Mouse (Mus musculus): Measurements from ENCODE around the gene Olfr282. TPM values are rescaled to one million over a fixed set of nuclear protein-coding genes. Genes with fewer than 3 reads are reported as not detected.
"Not testable (repeated sequence)": the region's sequence is repeated elsewhere in the genome, so short reads cannot be mapped to it uniquely, and the experiment has no call there.

Gene Olfr282
- polyA plus RNA-seq (2012; rRNA removed) = not detected in 2 replicates

- not testable (repeated sequence) for H3K27me3 ChIP-seq (replicated peaks; ENCODE audit: control insufficient read depth, insufficient read depth, low read length); H3K36me3 ChIP-seq (ENCODE audit: control insufficient read depth, insufficient read depth, low read length); H3K27ac ChIP-seq (ENCODE audit: insufficient read depth, low read depth, low read length); DNase-seq; H3K4me3 ChIP-seq (ENCODE audit: insufficient read depth, low read depth, low read length); H3K4me1 ChIP-seq (ENCODE audit: control insufficient read depth, insufficient read depth, low read length)
- 67% methylated on average over 5 of the region's 5 CpGs for WGBS
Measured at GRCm38 (mm10) chr15:98430925-98431324, at the start of gene Olfr282. Olfr282 (plus strand) TSS chr15:98431225.

GRCm38 (mm10) chr15:98387621-98388020 is 43.4 kb upstream of the Olfr282 start:
- TF ChIP-seq CTCF (conservative IDR thresholded peaks at IDR 0.05; ENCODE audit: insufficient read depth, insufficient read length, low read depth, low read length) = no peak
- TF ChIP-seq POLR2A (IDR thresholded peaks at IDR 0.05; ENCODE audit: low read depth, low read length) = no peak
- DNase-seq = no peak
- H3K27me3 ChIP-seq (replicated peaks; ENCODE audit: control insufficient read depth, insufficient read depth, low read length) = no peaks in the 10 kb centered on the region
- H3K36me3 ChIP-seq (ENCODE audit: control insufficient read depth, insufficient read depth, low read length) = no peaks in the 10 kb centered on the region
- 84% methylated on average over 2 of the region's 2 CpGs for WGBS
- no peak overlapping the region for H3K4me3 ChIP-seq (ENCODE audit: insufficient read depth, low read depth, low read length)
- H3K27ac ChIP-seq (ENCODE audit: insufficient read depth, low read depth, low read length) = no peak overlapping the region
- H3K4me1 ChIP-seq (ENCODE audit: control insufficient read depth, insufficient read depth, low read length) = no peaks in the 10 kb centered on the region

GRCm38 (mm10) chr15:98389796-98390195 is 41.2 kb upstream of the Olfr282 start:
- Histone ChIP-seq H3K4me3 (ENCODE audit: insufficient read depth, low read depth, low read length) (no peak overlapping the region), H3K4me1 (ENCODE audit: control insufficient read depth, insufficient read depth, low read length) (no peaks in the 10 kb centered on the region), H3K36me3 (ENCODE audit: control insufficient read depth, insufficient read depth, low read length) (no peaks in the 10 kb centered on the region), H3K27me3 (replicated peaks; ENCODE audit: control insufficient read depth, insufficient read depth, low read length) (no peaks in the 10 kb centered on the region), H3K27ac (ENCODE audit: insufficient read depth, low read depth, low read length) (no peak overlapping the region)
- 25% methylated on average over 7 of the region's 7 CpGs for WGBS
- peak; percentile 69 for DNase-seq
- TF ChIP-seq CTCF (conservative IDR thresholded peaks at IDR 0.05; ENCODE audit: insufficient read depth, insufficient read length, low read depth, low read length) = peak; percentile 80
- no peak for TF ChIP-seq POLR2A (IDR thresholded peaks at IDR 0.05; ENCODE audit: low read depth, low read length)

- H3K36me3 ChIP-seq (ENCODE audit: control insufficient read depth, insufficient read depth, low read length) = no peaks in the 10 kb centered on the region
- 65% methylated on average over 10 of the region's 10 CpGs for WGBS
- no peak overlapping the region for H3K4me3 ChIP-seq (ENCODE audit: insufficient read depth, low read depth, low read length)
- no peak for DNase-seq
- H3K27me3 ChIP-seq (replicated peaks; ENCODE audit: control insufficient read depth, insufficient read depth, low read length) = no peaks in the 10 kb centered on the region
- no peak for TF ChIP-seq POLR2A (IDR thresholded peaks at IDR 0.05; ENCODE audit: low read depth, low read length)
- TF ChIP-seq CTCF (conservative IDR thresholded peaks at IDR 0.05; ENCODE audit: insufficient read depth, insufficient read length, low read depth, low read length) = no peak
- H3K4me1 ChIP-seq (ENCODE audit: control insufficient read depth, insufficient read depth, low read length) = no peaks in the 10 kb centered on the region
- no peak overlapping the region for H3K27ac ChIP-seq (ENCODE audit: insufficient read depth, low read depth, low read length)
Measured at GRCm38 (mm10) chr15:98391081-98391902, 39.7 kb upstream of the Olfr282 start.

GRCm38 (mm10) chr15:98391903-98392187 is 39.2 kb upstream of the Olfr282 start:
- no peaks in the 10 kb centered on the region for H3K36me3 ChIP-seq (ENCODE audit: control insufficient read depth, insufficient read depth, low read length)
- no peaks in the 10 kb centered on the region for H3K27me3 ChIP-seq (replicated peaks; ENCODE audit: control insufficient read depth, insufficient read depth, low read length)
- H3K27ac ChIP-seq (ENCODE audit: insufficient read depth, low read depth, low read length) = no peak overlapping the region
- no peaks in the 10 kb centered on the region for H3K4me1 ChIP-seq (ENCODE audit: control insufficient read depth, insufficient read depth, low read length)
- no peak for DNase-seq
- no peak overlapping the region for H3K4me3 ChIP-seq (ENCODE audit: insufficient read depth, low read depth, low read length)
- 24% methylated on average over 2 of the region's 2 CpGs for WGBS
- TF ChIP-seq CTCF (conservative IDR thresholded peaks at IDR 0.05; ENCODE audit: insufficient read depth, insufficient read length, low read depth, low read length) (no peak), POLR2A (IDR thresholded peaks at IDR 0.05; ENCODE audit: low read depth, low read length) (no peak)

- Histone ChIP-seq H3K4me3 (ENCODE audit: insufficient read depth, low read depth, low read length) (no peak overlapping the region), H3K36me3 (ENCODE audit: control insufficient read depth, insufficient read depth, low read length) (no peaks in the 10 kb centered on the region), H3K4me1 (ENCODE audit: control insufficient read depth, insufficient read depth, low read length) (no peaks in the 10 kb centered on the region; the same call in 1 of the 2 replicates), H3K27ac (ENCODE audit: insufficient read depth, low read depth, low read length) (no peak overlapping the region), H3K27me3 (replicated peaks; ENCODE audit: control insufficient read depth, insufficient read depth, low read length) (no peaks in the 10 kb centered on the region)
- 39% methylated on average over 1 of the region's 1 CpGs for WGBS
- DNase-seq = peak; percentile 50
- TF ChIP-seq CTCF (conservative IDR thresholded peaks at IDR 0.05; ENCODE audit: insufficient read depth, insufficient read length, low read depth, low read length) = no peak
- no peak for TF ChIP-seq POLR2A (IDR thresholded peaks at IDR 0.05; ENCODE audit: low read depth, low read length)
Measured at GRCm38 (mm10) chr15:98397136-98397535, 33.9 kb upstream of the Olfr282 start.

GRCm38 (mm10) chr15:98402356-98402755 is 28.7 kb upstream of the Olfr282 start:
- no peaks in the 10 kb centered on the region for H3K27me3 ChIP-seq (replicated peaks; ENCODE audit: control insufficient read depth, insufficient read depth, low read length)
- WGBS = 46% methylated on average over 10 of the region's 10 CpGs
- H3K27ac ChIP-seq (ENCODE audit: insufficient read depth, low read depth, low read length) = no peak overlapping the region
- H3K4me1 ChIP-seq (ENCODE audit: control insufficient read depth, insufficient read depth, low read length) = no peaks in the 10 kb centered on the region
- DNase-seq = no peak
- no peaks in the 10 kb centered on the region for H3K36me3 ChIP-seq (ENCODE audit: control insufficient read depth, insufficient read depth, low read length)
- no peak overlapping the region for H3K4me3 ChIP-seq (ENCODE audit: insufficient read depth, low read depth, low read length)
- TF ChIP-seq POLR2A (IDR thresholded peaks at IDR 0.05; ENCODE audit: low read depth, low read length) (no peak), CTCF (conservative IDR thresholded peaks at IDR 0.05; ENCODE audit: insufficient read depth, insufficient read length, low read depth, low read length) (no peak)

Data from kidney, adult 2 months (tissue).